Mouse (Mus musculus) left cerebral cortex, adult 11 months (tissue): ENCODE results near the gene Mdh1b.
A peak's percentile ranks its signal among the peaks of the same experiment; 100 is the strongest.

Source experiments
- DNase-seq: peaks from one replicate; pipeline ENCODE4 v3.0.0; 2022; ENCODE audit warnings: low spot score

The Mdh1b gene

DNA sequence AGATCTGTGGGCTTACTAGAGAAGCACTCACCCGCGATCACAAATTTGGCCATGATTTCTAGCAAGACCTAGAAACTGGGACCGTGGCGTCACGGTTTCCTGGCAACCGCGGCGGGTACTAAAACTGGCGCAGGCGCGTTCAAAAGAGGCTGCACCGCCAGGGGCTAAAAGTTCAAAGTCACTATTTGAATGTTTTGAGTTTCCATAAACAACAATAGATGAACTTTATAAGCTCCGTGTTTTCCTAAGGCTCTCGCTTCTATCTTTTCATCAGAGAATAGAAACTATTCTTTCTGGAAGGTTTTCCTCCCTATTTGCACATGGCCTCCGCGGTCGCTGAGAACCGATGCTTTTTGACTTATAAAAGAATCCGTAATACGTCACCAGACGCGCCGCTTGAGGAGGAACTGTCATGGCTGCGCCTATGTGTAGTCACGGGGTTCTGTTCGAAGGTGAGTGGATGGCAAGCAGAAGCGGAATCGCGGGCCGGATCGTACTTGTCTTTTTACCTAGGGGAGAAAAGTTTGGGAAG is at the start of gene Mdh1b, which contains the start of gene Fastkd2:
Gene Mdh1b, minus strand, starts transcription at position 79 of the 532 bp plus-strand sequence.
Gene Fastkd2, plus strand, starts transcription at position 375 of the 532 bp plus-strand sequence.
- peak; percentile 82 for DNase-seq

DNA sequence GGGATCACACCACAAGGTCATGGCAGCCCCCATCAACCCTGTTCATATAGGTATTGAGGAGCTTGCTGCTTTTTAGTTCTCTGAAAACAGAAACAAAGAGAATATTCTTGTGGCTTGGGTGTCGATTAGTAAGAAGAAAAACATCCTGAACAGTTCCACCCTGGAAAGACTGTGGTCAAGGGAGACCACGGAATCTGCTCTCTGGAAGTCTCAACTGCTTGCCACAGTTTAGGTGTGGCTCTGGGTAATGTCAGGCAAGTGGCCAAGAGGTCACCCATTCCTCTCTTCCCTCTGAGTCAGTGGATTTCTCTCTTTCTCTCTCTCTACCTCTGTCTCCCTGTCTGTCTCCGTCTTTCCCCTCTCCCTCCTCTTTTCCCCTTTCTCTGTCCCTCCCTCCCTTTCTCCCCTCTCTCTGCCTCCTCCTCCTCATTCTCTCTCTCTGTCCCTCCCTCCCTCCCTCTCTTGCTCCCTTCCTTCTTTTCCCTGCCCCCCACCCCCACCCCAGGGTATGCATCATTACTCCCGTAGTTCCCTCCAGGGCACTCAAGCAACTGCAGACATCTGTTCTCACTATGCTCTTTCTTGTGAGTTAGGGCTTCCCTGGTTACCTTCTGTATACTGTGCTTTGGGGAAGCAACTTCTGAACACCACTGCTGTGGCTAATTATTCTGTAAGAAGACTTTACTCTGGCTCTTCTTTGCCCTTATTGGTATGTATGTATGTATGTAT is 46.9 kb upstream of the Mdh1b start:
- no peak for DNase-seq

DNA sequence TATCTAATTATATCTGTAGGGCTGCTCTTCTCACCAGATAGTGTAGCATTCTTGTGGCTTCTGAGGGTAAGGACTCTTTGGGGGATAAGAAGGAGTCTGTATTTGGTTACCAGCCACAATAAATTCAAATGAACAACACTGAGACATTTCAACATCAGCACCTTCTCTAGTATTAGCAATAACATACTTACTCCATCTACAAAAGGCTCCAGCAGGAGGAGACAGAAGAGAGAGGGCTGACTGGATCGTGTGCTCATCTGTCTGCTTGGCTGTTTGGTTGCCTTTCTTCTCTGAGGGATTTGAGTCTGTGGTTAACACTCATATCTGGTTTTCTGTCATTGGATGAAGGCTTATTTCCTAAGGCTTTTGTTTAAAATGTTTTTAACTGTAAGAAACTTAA is 46.3 kb upstream of the Mdh1b start:
- DNase-seq = no peak

GRCm38 (mm10) chr1:63770309-63770708 is 40.2 kb upstream of the Mdh1b start:
- DNase-seq = peak; percentile 45

DNA sequence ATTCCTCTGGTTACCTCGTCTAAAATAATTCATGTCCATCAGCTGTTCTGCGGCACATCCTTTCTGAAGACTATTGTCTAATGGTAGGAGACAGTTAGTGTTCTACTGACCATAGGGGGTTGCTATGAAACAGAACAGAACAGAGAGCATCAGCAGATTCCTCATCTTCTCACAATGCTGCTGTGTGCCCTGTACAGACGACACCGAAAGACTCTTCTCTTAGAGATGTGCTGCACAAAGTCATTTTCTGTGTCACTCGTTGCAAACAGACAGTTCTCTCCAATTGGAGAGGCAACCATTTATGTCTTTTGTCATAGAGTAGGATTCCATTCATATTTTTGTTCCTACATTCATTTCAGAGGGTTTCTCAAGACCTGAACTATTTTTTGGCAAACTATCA is 39.0 kb upstream of the Mdh1b start, which contains the start of gene 4933402D24Rik:
Gene 4933402D24Rik, minus strand, starts transcription at position 101 of the 400 bp plus-strand sequence.
- DNase-seq = no peak

GRCm38 (mm10) chr1:63768112-63768511 is 38.0 kb upstream of the Mdh1b start:
- DNase-seq = no peak

DNA sequence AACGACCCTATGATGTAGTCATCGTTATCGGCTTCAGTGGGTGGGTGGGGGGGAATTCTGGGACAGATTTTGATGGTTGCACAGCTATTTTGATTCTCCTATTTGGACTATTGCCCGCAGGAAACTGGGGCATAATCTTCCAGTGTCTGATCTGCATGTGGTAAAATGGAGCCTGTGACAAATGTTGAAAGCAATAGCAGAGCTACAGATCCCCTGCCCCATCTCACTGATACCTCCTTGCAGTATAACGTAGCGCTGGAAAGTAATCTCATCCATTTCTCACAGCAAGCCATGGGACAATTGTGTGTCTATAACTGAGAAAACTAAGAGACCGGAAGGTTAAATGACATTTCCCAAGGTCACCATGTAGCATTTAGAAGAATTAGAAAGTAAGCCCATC is 34.3 kb upstream of the Mdh1b start:
- DNase-seq = no peak

- DNase-seq = no peak
Measured at GRCm38 (mm10) chr1:63763881-63764386, 33.8 kb upstream of the Mdh1b start.

GRCm38 (mm10) chr1:63763212-63763694 is 33.1 kb upstream of the Mdh1b start:
- DNase-seq = peak; percentile 49

DNA sequence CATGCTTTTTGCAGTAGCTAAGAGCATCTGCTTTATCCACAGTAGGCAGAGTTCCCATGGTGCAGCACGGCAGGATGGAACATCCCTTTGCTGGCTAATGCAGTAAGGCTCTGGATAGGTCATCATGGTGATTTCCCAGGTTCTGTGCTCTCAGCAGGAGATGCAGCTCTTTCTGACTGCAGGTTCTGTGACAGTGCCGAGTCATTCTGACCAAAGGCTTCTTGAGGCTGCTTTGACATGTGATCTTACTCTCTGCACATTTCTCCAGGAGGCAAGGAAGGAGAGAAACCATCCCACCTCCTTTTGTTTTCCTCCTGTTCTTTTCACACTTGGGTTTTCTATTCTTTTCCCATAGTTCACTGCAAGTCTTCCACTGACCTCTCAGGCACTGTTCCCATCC is 25.9 kb upstream of the Mdh1b start:
- DNase-seq = no peak

GRCm38 (mm10) chr1:63729796-63730195 is 322 bp downstream of the Mdh1b start:
- no peak for DNase-seq

- DNase-seq = peak; percentile 14
Measured at GRCm38 (mm10) chr1:63720161-63720560, 10.0 kb downstream of the Mdh1b start.

GRCm38 (mm10) chr1:63708876-63709275 is 21.2 kb downstream of the Mdh1b start:
- DNase-seq = no peak

DNA sequence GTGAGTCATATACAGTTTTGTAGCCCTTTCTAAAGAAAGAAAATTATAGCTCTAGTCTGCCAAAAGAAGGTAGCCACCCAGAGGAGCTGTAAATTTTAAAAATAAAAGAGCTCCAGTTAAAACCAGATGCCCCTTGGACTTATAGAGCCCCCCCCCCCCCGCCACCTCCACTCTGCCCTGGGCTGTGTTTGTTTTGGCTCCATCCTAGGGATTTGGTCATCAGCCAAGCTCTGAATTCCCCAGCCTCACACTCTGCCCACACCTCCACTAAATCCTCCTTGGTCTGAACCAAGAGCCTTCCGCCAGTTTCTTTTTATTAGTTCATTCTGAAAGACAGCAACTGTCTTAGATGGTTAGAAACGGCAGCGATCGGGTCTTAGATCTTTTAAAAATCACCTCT is 24.4 kb downstream of the Mdh1b start:
- DNase-seq = no peak

DNA sequence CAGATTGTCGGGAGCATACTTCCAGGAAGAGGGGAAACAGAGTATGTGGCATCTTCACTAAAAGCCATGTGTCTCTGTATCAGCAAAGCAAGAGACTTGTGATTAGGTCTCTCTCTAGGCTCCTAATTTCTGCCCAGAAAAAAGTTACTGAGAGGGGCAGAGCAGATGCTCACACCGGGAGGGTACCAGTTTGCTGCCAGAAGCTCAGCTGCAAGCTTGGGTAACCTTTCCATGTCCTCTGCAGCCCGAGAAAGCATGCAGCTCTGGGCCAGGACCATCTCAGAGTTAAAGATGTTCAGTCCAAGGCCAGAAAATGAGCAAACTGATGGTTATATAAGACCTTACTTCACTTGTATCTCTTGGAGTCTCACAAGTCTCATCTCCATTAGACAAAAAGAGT is 33.3 kb downstream of the Mdh1b start:
- no peak for DNase-seq

DNA sequence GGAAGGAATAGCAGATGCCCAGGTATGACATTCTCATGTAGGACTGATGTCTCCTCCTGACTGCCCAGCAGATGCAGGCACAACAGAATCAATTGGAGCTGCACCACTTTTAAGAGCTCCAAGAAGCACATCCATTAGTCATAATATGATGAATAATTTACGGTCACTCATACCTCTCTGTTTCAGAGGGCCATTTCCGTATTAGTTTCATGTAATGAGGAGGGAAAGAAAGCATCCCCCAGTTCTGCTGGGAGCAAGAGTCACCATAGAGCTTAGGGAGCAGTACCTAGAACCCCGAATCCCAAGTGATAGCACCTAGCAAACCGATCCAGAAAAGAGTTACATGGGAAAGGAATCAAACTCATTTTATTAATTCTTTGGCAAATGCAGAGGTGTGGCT is 43.3 kb downstream of the Mdh1b start, which contains the start of gene Dytn:
Gene Dytn, minus strand, starts transcription at position 101 of the 400 bp plus-strand sequence.
- DNase-seq = no peak

DNA sequence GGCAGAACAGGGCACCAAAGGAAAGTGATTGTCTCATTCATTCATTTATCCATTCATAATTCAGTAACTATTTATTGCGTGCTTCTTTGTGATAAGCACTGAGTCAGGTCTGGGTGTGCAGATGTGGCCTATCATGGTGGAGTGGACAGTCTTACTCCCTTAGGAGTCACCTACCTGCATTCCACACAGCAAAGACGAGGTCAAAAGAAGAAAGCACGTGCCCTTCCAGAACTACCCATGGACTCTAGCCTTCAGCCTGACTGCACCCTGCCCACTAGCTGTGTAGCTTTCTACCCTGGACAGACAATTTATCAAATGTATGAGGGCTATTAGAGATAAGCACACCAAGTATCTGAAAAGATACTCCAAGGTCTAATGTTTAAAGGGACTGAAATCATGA is 54.1 kb downstream of the Mdh1b start:
- DNase-seq = no peak

GRCm38 (mm10) chr1:63668852-63669160 is 61.3 kb downstream of the Mdh1b start:
- no peak for DNase-seq

DNA sequence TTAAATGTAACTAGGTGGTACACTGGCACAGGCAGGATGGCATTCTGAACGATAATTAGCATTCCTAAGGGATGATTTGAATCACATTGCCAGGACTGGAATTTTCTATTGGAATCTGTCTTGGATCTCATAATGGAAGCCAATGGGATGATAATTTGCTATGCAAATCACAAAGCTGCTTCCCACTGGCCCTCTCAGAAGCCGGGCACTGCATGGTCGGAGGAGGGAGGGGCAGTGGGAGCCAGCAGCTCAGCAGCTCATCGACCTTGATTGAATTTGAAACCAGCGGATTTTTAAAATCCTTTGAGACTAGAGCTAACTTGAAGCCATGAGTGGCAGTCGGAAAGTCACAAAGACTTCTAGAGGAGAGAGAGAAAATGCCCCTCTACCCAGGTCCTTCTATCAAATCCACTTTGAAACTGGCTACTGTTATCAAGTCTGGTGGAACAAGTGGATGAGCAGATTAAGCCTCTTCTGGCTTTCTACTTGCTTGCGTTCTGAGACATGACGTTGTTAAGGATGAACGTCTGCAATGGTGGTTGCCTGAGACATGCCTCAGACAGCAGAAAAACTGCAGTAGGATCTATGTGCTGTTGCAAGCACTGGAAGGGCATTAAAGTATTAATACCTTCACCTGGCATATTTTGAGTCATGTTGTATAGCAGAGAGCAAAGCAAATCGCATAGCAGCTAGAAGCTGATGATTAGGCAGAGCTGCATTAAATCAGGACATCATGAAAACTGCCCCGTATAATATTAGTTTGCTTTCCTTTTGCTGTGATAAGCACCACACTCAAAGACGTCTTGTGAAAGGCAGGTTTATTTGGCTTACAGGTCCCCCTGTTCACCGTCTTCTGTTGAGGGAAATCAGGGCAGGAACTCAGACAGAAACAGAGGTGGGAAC is 61.9 kb downstream of the Mdh1b start:
- DNase-seq = no peak

- no peak for DNase-seq
Measured at GRCm38 (mm10) chr1:63667201-63667948, 62.7 kb downstream of the Mdh1b start.

GRCm38 (mm10) chr1:63666089-63666488 is 64.0 kb downstream of the Mdh1b start:
- no peak for DNase-seq

DNA sequence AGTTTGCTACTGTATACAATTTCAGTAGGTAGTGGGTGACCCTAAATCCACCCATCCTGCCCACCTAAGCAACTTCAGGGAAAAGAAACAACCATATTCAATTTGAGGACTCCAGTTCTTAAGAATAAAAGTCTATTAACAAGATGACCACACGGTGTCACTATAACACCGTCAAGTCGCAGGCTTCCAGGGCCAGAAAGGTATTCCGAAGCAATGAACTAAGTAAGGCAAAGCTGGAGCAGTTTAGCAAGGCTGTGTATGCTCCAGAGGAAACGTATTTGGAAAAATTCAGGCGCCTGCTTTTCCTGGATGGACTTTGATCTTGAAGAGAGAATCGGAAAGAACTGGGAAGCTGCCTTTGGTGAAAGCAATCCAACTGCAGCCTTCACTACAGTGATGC is 70.5 kb downstream of the Mdh1b start:
- peak; percentile 38 for DNase-seq
